Mouse (Mus musculus): Measurements from ENCODE around the gene Ldlrad3.

DNA sequence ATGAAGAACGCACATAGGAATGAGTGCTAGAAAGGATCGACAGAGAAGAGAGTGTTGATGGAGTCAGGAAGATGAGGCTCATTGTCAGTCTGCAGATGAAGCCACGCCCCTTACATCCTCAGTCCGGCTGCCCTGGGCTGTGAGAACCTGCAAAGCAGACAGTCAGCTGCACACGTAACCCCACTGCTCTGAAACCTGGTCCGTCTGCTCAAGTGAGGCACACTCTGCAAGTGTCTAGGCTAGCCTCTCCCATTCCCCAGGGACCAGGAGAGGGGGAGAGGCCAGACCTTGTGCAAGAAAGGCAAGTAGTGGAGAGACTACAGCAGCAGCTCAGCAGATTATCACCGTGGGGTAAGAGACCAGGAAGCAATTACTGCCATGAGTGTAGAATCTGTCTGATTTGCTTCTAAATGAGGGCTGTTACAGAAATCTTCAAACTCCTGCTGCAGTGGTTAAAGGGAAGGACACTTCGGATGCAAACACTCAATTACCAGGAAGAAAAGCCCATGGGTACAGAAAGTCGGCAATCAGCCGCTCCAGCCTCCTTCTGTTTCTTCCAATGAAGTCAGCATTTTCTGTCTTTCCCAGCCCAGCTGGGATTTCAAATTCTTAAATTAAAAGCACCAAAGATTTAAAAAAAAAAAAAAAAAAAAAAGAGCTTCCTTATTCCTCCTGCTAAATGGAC lies 136.2 kb downstream of the Ldlrad3 start:
- no peak for TF ChIP-seq CTCF (conservative IDR thresholded peaks at IDR 0.05; ENCODE audit: insufficient read depth, insufficient read length, low read depth, low read length)
- no peak for TF ChIP-seq POLR2A (IDR thresholded peaks at IDR 0.05; ENCODE audit: low read depth, low read length)

Data from kidney, adult 2 months (tissue).